Mouse (Mus musculus) ovary, adult 18-20 months (tissue): ENCODE data around the gene 4930415O20Rik.

ENCODE experiments used
- DNase-seq: peaks from one replicate; pipeline ENCODE4 v3.0.0; 2022; ENCODE audit warnings: low spot score, mixed read lengths

The 4930415O20Rik gene

GRCm38 (mm10) chr15:98631493-98631892, 60.7 kb downstream of the 4930415O20Rik start:
- no peak for DNase-seq

GRCm38 (mm10) chr15:98632107-98632744, 61.4 kb downstream of the 4930415O20Rik start:
- peak; percentile 73 for DNase-seq

- no peak for DNase-seq
Observed at GRCm38 (mm10) chr15:98632921-98633320, 62.1 kb downstream of the 4930415O20Rik start.

GRCm38 (mm10) chr15:98633822-98634470, 63.1 kb downstream of the 4930415O20Rik start:
- DNase-seq: no peak

GRCm38 (mm10) chr15:98634541-98635081, 63.8 kb downstream of the 4930415O20Rik start:
- DNase-seq: peak; percentile 73

- no peak for DNase-seq
Observed at GRCm38 (mm10) chr15:98635291-98635841, 64.6 kb downstream of the 4930415O20Rik start.

- DNase-seq: no peak
Observed at GRCm38 (mm10) chr15:98636517-98636916, 65.7 kb downstream of the 4930415O20Rik start.

GRCm38 (mm10) chr15:98637155-98637554, 66.4 kb downstream of the 4930415O20Rik start:
- no peak for DNase-seq
